Mouse (Mus musculus) forebrain, postnatal 0 days (tissue): ENCODE results near the gene Rasal2. TPM values are rescaled to one million over a fixed set of nuclear protein-coding genes. Genes with fewer than 3 reads are reported as not detected.

Source experiments
- ATAC-seq: fragments of 200-750 bp; cut with Nextera tagmentation; 2 replicates; pipeline ENCODE4 v1.8.0; 2017; ENCODE audit warnings: mild to moderate bottlenecking, moderate library complexity
- DNase-seq: peaks from one replicate; pipeline ENCODE4 v3.0.0-alpha.2; 2015
- H3K27ac ChIP-seq: fragments of 300-500 bp; sonication (generic); 2 replicates; pipeline ENCODE4 v1.5.1; 2014; ENCODE audit warnings: low read depth, mild to moderate bottlenecking, antibody characterized with exemption, low read length, moderate library complexity, mixed read lengths
- H3K27me3 ChIP-seq: fragments of 300-500 bp; sonication (generic); 2 replicates; pipeline ENCODE4 v1.6.1; 2014; ENCODE audit warnings: mild to moderate bottlenecking, low read length, mixed read lengths; ENCODE audit not compliant: insufficient read depth
- H3K36me3 ChIP-seq: fragments of 300-500 bp; sonication (generic); 2 replicates; pipeline ENCODE4 v1.6.1; 2014; ENCODE audit warnings: mild to moderate bottlenecking, moderate library complexity; ENCODE audit not compliant: insufficient read depth
- H3K4me1 ChIP-seq: fragments of 300-500 bp; sonication (generic); 2 replicates; pipeline ENCODE4 v1.6.1; 2014; ENCODE audit warnings: antibody characterized with exemption; ENCODE audit not compliant: insufficient read depth
- H3K4me2 ChIP-seq: fragments of 300-500 bp; sonication (generic); 2 replicates; pipeline ENCODE4 v1.6.1; 2014; ENCODE audit warnings: low read depth, mild to moderate bottlenecking, moderate library complexity
- H3K4me3 ChIP-seq: fragments of 300-500 bp; sonication (generic); 2 replicates; pipeline ENCODE4 v1.5.1; 2014; ENCODE audit warnings: low read depth, low read length, mixed read lengths
- H3K9ac ChIP-seq: fragments of 300-500 bp; sonication (generic); 2 replicates; pipeline ENCODE4 v1.6.1; 2014; ENCODE audit warnings: mild to moderate bottlenecking
- H3K9me3 ChIP-seq: fragments of 300-500 bp; sonication (generic); 2 replicates; pipeline ENCODE4 v1.6.1; 2016; ENCODE audit warnings: low read length
- CTCF ChIP-seq: sonication (generic); IDR thresholded peaks from 2 replicates; pipeline ENCODE4 v1.5.1; 2016; ENCODE audit warnings: antibody characterized with exemption, control low read depth, low read depth
- WGBS: fragments of 180-500 bp; shearing (Covaris S2); extraction: QIAGEN DNeasy Blood & Tissue Kit; methylation state at CpG from one replicate; pipeline ENCODE4 v1.1.7; 2014; 5-methylcytosine and 5-hydroxymethylcytosine counted together
- polyA plus RNA-seq: library from polyadenylated mRNA; unstranded; fragments of >200 nt; fragmentation: Nextera tagmentation; extraction: Ambion mirVana; gene quantifications from 2 replicates; pipeline ENCODE4 v1.2.1, GENCODE M21; 2015
- total RNA-seq: library from RNA; depleted of rRNA; stranded (reverse); fragments of >200 nt; gene quantifications from 2 replicates; pipeline ENCODE4 v1.2.3, GENCODE M21; 2014

Rasal2 gene
- total and polyA plus RNA-seq, 2 experiments from 2014 or later: 26.3 to 42.1 TPM

- no peaks in the 10 kb centered on the region; the same call in 1 of the 2 replicates for H3K4me1 ChIP-seq
- peak; percentile 49 for DNase-seq
- H3K9ac ChIP-seq: peak overlapping the region; percentile 79
- peak overlapping the region; percentile 96 for H3K27ac ChIP-seq
- no peaks in the 10 kb centered on the region for H3K36me3 ChIP-seq
- TF ChIP-seq CTCF: peak; percentile 39; the same call in 1 of the 2 replicates
- no peaks in the 10 kb centered on the region for H3K27me3 ChIP-seq
- WGBS: 4% methylated on average over 73 of the region's 85 CpGs
- peak overlapping the region; percentile 65 for H3K4me2 ChIP-seq
- ATAC-seq: peak; percentile 81
- peak overlapping the region; percentile 94 for H3K4me3 ChIP-seq
- H3K9me3 ChIP-seq: no peaks in the 10 kb centered on the region
Observed at GRCm38 (mm10) chr1:157411711-157412380, 549 bp downstream of the Rasal2 start.

- H3K36me3 ChIP-seq: no peaks in the 10 kb centered on the region
- WGBS: under 1% methylated on average over 4 of the region's 4 CpGs
- ATAC-seq (no peak), DNase-seq (no peak)
- H3K4me2 ChIP-seq: peak overlapping the region; percentile 65
- peak overlapping the region; percentile 96; the same call in 1 of the 2 replicates for H3K27ac ChIP-seq
- H3K27me3 ChIP-seq: no peaks in the 10 kb centered on the region
- H3K4me1 ChIP-seq: no peaks in the 10 kb centered on the region; the same call in 1 of the 2 replicates
- H3K4me3 ChIP-seq: peak overlapping the region; percentile 94
- no peak for TF ChIP-seq CTCF
- peak overlapping the region; percentile 79 for H3K9ac ChIP-seq
- H3K9me3 ChIP-seq: no peaks in the 10 kb centered on the region
Observed at GRCm38 (mm10) chr1:157411341-157411710, 1.1 kb downstream of the Rasal2 start.

- no peak for TF ChIP-seq CTCF
- ATAC-seq (no peak), DNase-seq (no peak)
- H3K4me1 ChIP-seq: no peaks in the 10 kb centered on the region; the same call in 1 of the 2 replicates
- H3K27ac ChIP-seq: no peak overlapping the region
- H3K9me3 ChIP-seq: no peaks in the 10 kb centered on the region
- H3K36me3 ChIP-seq: no peaks in the 10 kb centered on the region
- WGBS: 3% methylated on average over 8 of the region's 8 CpGs
- H3K9ac ChIP-seq: peak overlapping the region; percentile 79
- no peaks in the 10 kb centered on the region for H3K27me3 ChIP-seq
- H3K4me2 ChIP-seq: peak overlapping the region; percentile 65
- peak overlapping the region; percentile 94 for H3K4me3 ChIP-seq
Observed at GRCm38 (mm10) chr1:157410937-157411336, 1.5 kb downstream of the Rasal2 start.

- H3K4me1 ChIP-seq: no peaks in the 10 kb centered on the region; the same call in 1 of the 2 replicates
- no peak overlapping the region for H3K4me3 ChIP-seq
- TF ChIP-seq CTCF: no peak
- no peak overlapping the region for H3K4me2 ChIP-seq
- no peak overlapping the region for H3K27ac ChIP-seq
- H3K27me3 ChIP-seq: no peaks in the 10 kb centered on the region
- ATAC-seq: no peak
- H3K9ac ChIP-seq: no peak overlapping the region
- 64% methylated on average over 2 of the region's 2 CpGs for WGBS
- H3K36me3 ChIP-seq: no peaks in the 10 kb centered on the region
- no peaks in the 10 kb centered on the region for H3K9me3 ChIP-seq
- no peak for DNase-seq
Observed at GRCm38 (mm10) chr1:157409648-157410047, 2.7 kb downstream of the Rasal2 start.

GRCm38 (mm10) chr1:157388027-157388426 is 24.4 kb downstream of the Rasal2 start:
- ATAC-seq (no peak), DNase-seq (no peak)
- H3K4me3 ChIP-seq: no peak overlapping the region
- WGBS: 11% methylated on average over 4 of the region's 4 CpGs
- H3K9ac ChIP-seq: no peak overlapping the region
- H3K36me3 ChIP-seq: no peaks in the 10 kb centered on the region
- H3K27me3 ChIP-seq: no peaks in the 10 kb centered on the region
- H3K4me2 ChIP-seq: no peak overlapping the region
- no peak for TF ChIP-seq CTCF
- 0 out of 2 replicates have a peak, but pooled peaks cover 5% of the 10 kb centered on the region for H3K4me1 ChIP-seq
- H3K9me3 ChIP-seq: no peaks in the 10 kb centered on the region
- H3K27ac ChIP-seq: no peak overlapping the region

- no peak for TF ChIP-seq CTCF
- DNase-seq: no peak
- no peaks in the 10 kb centered on the region for H3K4me1 ChIP-seq
Observed at GRCm38 (mm10) chr1:157380694-157381093, 31.7 kb downstream of the Rasal2 start.

GRCm38 (mm10) chr1:157370397-157370796 is 42.0 kb downstream of the Rasal2 start:
- no peak overlapping the region for H3K9ac ChIP-seq
- no peaks in the 10 kb centered on the region for H3K4me1 ChIP-seq
- no peak for DNase-seq
- TF ChIP-seq CTCF: no peak
- no peaks in the 10 kb centered on the region for H3K36me3 ChIP-seq
- no peak for ATAC-seq
- no peak overlapping the region for H3K4me3 ChIP-seq
- H3K4me2 ChIP-seq: no peak overlapping the region
- H3K9me3 ChIP-seq: no peaks in the 10 kb centered on the region
- no peak overlapping the region for H3K27ac ChIP-seq
- WGBS: 100% methylated on average over 2 of the region's 2 CpGs
- no peaks in the 10 kb centered on the region for H3K27me3 ChIP-seq

More at GRCm38 (mm10) chr1:157380694-157381093, 31.7 kb downstream of the Rasal2 start:
- H3K27ac ChIP-seq: no peak overlapping the region
- 51% methylated on average over 2 of the region's 2 CpGs for WGBS
- no peak overlapping the region for H3K4me2 ChIP-seq
- no peaks in the 10 kb centered on the region for H3K9me3 ChIP-seq
- ATAC-seq: no peak
- H3K4me3 ChIP-seq: no peak overlapping the region
- H3K27me3 ChIP-seq: no peaks in the 10 kb centered on the region
- no peaks in the 10 kb centered on the region for H3K36me3 ChIP-seq
- no peak overlapping the region for H3K9ac ChIP-seq
